Mouse (Mus musculus): ENCODE results near the gene Csrp2.

- TF ChIP-seq CHD2 (IDR thresholded peaks at IDR 0.05; ENCODE audit: low read depth, low read length) (no peak), ZNF384 (IDR thresholded peaks at IDR 0.05; ENCODE audit: low read depth, low read length) (no peak)
Observed at GRCm38 (mm10) chr10:110986682-110987081, 67.1 kb downstream of the Csrp2 start.
